Mouse (Mus musculus) neutrophil, adult 83 days (primary cell): ENCODE data around the gene Taz. TPM values are rescaled to one million over a fixed set of nuclear protein-coding genes. Genes with fewer than 3 reads are reported as not detected.

Experiments
- total RNA-seq, 2 experiments: library from RNA; stranded (reverse); gene quantifications; one replicate each; pipeline ENCODE4 v1.2.4; 2023

Taz gene
- total RNA-seq: 10 to 100 TPM; 41.3 to 46.0 TPM

GRCm38 (mm10) chrX:74281732-74282394 lies at the start of gene Taz, which contains the start of gene Dnase1l1:
Gene Taz, plus strand, starts transcription at chrX:74281912.
Gene Dnase1l1, minus strand, starts transcription at chrX:74282337.

GRCm38 (mm10) chrX:74249615-74250014 lies 32.1 kb upstream of the Taz start, which contains the start of gene Flna:
Gene Flna, minus strand, starts transcription at chrX:74249820.

GRCm38 (mm10) chrX:74254153-74254887 lies 27.4 kb upstream of the Taz start, which contains the start of gene Emd:
Gene Emd, plus strand, starts transcription at chrX:74254687.

DNA sequence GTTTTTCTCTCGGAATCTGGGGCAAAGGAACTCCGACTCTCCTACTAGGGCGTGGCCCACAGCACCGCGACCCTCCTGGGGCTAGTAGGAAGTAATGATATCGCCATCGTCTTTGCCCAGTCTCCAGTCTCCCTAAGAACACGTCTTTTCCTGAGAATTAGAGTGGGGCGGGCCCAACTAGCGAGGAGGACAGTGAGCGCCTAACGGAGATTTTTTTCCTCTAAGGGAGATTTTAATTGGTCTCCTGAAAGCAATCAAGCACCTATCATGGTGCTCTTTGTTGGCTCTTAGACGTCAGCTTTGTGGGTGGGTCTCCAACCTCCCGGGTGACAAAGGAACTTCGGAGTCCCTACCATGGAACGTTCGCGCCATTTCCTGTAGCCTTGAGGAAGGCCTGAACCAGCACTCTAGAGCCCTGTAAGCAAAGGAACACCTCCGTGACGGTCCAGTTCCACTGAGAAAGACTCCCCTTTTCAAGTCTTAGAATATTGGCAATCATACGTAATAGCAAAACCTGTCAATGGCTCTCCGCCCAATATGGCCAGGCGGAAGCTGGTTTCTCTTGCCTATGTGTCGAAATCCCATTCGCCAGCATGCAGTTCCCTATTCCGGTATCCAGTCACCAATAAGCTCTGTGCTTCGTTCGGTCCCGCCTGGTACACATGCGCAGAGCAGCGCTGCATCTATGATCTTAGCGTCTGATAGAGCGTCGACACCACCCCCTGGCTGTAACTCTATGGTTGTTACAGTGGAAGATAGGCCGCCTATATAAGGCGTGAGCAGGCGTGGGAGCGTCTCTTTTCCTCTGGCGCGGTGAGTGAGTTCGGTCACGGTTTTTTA lies 11.4 kb upstream of the Taz start, which contains the start of gene Rpl10:
TSS of gene Rpl10 (plus strand) at position 751 of the 840 bp plus-strand sequence.

GRCm38 (mm10) chrX:74296538-74297448 lies 15.1 kb downstream of the Taz start, which contains the start of gene Atp6ap1:
Gene Atp6ap1, plus strand, starts transcription at chrX:74297097.

DNA sequence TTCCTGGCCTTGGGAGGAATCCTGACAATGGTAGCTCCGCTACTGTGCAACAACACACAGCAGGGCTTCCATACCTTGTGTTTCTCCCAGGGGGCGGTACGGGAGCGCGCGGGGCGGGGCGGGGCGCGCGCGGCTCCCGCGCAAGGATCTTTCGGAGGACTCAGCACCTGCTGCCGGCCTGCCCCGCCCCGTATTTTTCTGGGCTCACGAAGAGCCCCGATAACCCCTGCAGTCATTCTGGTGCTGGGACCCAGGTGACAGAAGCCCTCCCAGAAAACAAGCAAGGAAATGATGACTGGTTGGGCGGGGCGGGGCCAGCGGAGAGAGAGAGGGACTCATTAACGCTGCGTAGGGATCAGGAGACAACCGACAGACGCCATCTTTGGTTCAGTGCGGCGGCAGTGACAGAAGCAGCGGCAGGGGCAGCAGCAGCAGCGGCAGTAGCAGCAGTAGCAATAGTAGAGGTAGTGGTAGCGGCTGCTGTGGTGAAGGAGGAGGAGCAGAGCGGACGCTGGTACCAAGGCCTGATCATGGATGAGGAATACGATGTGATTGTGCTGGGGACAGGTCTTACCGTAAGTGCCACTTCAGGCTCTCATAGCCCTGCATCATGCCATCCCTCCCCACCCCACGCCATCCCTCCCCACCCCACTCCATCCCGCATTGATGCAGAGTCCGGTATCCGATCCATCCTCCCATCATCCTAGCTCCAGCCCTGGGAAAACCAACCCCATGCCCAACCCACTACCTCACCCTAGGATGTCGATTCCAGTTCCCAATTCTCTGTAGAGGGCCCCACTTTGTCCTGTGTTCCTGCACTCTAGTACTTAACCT lies 23.4 kb downstream of the Taz start, which contains the start of gene Gdi1:
TSS of gene Gdi1 (plus strand) at position 132 of the 834 bp plus-strand sequence.

DNA sequence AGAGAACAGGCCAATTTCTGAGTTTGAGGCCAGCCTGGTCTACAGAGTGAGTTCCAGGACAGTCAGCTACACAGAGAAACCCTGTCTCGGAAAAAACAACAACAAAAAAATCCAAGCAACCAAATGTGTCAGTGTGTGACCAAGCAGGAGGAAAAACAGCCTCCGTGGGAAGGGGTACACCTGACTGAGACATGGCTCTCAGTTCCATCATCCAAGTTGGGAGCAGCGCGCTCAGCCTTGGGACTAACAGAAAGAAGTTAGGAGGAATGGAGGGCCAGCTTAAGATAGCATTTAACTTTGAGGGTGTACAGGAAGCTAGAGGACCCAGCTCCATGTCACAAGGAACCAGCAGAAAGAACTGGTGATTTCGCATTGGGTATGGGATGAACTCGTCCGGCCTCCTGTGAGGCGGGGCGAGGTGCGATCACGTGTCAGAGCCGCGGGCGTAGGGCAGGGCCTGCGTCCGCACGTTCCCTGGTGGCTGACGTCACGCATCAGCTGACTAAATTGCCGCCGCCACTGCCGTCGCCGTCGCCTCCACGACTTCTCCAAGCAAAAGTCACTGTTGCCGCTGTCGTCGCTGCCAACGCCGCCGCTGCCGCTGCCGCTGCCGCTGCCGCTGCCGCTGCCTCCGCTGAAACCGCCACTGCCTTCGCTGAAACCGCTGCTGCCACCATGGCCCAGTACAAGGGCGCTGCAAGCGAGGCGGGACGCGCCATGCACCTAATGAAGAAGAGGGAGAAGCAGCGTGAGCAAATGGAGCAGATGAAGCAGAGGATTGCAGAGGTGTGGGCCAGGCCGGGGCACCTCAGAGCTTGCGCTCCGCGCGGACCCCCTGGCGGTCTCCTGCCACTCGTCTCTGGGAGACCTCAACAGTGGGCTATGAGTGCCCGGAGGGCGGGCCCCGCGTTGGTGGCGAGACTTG lies 31.1 kb downstream of the Taz start, which contains the start of gene Fam50a:
TSS of gene Fam50a (plus strand) at position 494 of the 925 bp plus-strand sequence.

GRCm38 (mm10) chrX:74328725-74329161 lies 47.0 kb downstream of the Taz start, which contains the start of gene Plxna3:
Gene Plxna3, plus strand, starts transcription at chrX:74329066.

Other genes starting within 250 kb of the Taz start
- gene Opn1mw, start 154.4 kb upstream of the Taz start, total RNA-seq: not detected
- gene Mecp2, start 146.5 kb upstream of the Taz start, total RNA-seq: 10 to 100 TPM; 22.9 to 29.2 TPM
- not detected for gene Tex28, start 114.1 kb upstream of the Taz start, total RNA-seq
- under 1 TPM in 1 of 2 experiments, not detected in 1; 0.13 TPM for gene Tktl1, start 104.7 kb upstream of the Taz start, total RNA-seq
- gene Flna, start 32.1 kb upstream of the Taz start, total RNA-seq: 1,000 to 10,000 TPM; 1,510 to 1,605 TPM
- gene Emd, start 27.2 kb upstream of the Taz start, total RNA-seq: 10 to 100 TPM; 54.5 to 65.1 TPM
- 100 to 1,000 TPM; 403 to 503 TPM for gene Rpl10, start 11.1 kb upstream of the Taz start, total RNA-seq
- gene Dnase1l1, start 425 bp downstream of the Taz start, total RNA-seq: 10 to 100 TPM; 40.6 to 41.7 TPM
- gene Atp6ap1, start 15.2 kb downstream of the Taz start, total RNA-seq: 100 to 1,000 TPM; 178 to 188 TPM
- gene Gdi1, start 23.1 kb downstream of the Taz start, total RNA-seq: 100 to 1,000 TPM; 233 to 246 TPM
- gene Fam50a, start 31.1 kb downstream of the Taz start, total RNA-seq: 10 to 100 TPM; 37.9 to 43.4 TPM
- gene Plxna3, start 47.2 kb downstream of the Taz start, total RNA-seq: 1 to 10 TPM in 1 of 2 experiments, under 1 TPM in 1; 0.20 to 1.6 TPM
- 10 to 100 TPM; 23.3 to 27.5 TPM for gene Lage3, start 71.7 kb downstream of the Taz start, total RNA-seq
- 10 to 100 TPM; 24.7 to 31.6 TPM for gene Ubl4a, start 91.3 kb downstream of the Taz start, total RNA-seq
- gene Slc10a3, start 91.4 kb downstream of the Taz start, total RNA-seq: 10 to 100 TPM; 14.6 to 16.5 TPM
- 10 to 100 TPM in 1 of 2 experiments, 1 to 10 TPM in 1; 9.9 to 11.0 TPM for gene Fam3a, start 111.4 kb downstream of the Taz start, total RNA-seq
- gene Ikbkg, start 111.4 kb downstream of the Taz start, total RNA-seq: 10 to 100 TPM; 32.5 to 40.3 TPM
- 100 to 1,000 TPM; 372 to 428 TPM for gene G6pdx, start 147.3 kb downstream of the Taz start, total RNA-seq
- gene Gm6880, start 199.5 kb downstream of the Taz start, total RNA-seq: not detected